Comparison of ENCODE assay signal across 8 mouse cellular contexts in genomic region chr7:98344361-98344760, GRCm38 (mm10). TPM values are rescaled to one million over a fixed set of nuclear protein-coding genes. Genes with fewer than 3 reads are reported as not detected.
DNase-seq lines count a peak whose midpoint lies in the region; ATAC-seq and TF ChIP-seq lines count a peak whose summit lies in the region.

No protein-coding gene starts in this region.

- WGBS in kidney, embryonic 14.5 days, result 3% methylated on average over 3 of the region's 3 CpGs
- 20% methylated on average over 3 of the region's 3 CpGs for WGBS in midbrain, embryonic 13.5 days

- peak; percentile 44 for TF ChIP-seq CTCF in embryonic fibroblast, embryonic 13.5 days (IDR thresholded peaks at IDR 0.05; ENCODE audit: borderline replicate concordance, insufficient read depth, low read length)

- H3K9ac ChIP-seq in kidney, embryonic 14.5 days (ENCODE audit: low read depth, low read length), result no peak overlapping the region
- H3K9ac ChIP-seq in midbrain, embryonic 13.5 days (replicated peaks), result no peak overlapping the region

- H3K36me3 ChIP-seq in kidney, embryonic 14.5 days (ENCODE audit: control insufficient read depth, insufficient read depth, low read length), result no peaks in the 10 kb centered on the region
- H3K36me3 ChIP-seq in midbrain, embryonic 13.5 days, result no peaks in the 10 kb centered on the region; the same call in 1 of the 2 replicates

- ATAC-seq in CD4-positive, CD25-positive, alpha-beta regulatory T cell, adult 4 months, result no peak
- ATAC-seq in kidney, embryonic 14.5 days (ENCODE audit: low FRiP score, low TSS enrichment), result no peak
- peak; percentile 68 for ATAC-seq in megakaryocyte progenitor cell, adult 5-6 weeks (replicated peaks; ENCODE audit: poor library complexity)
- ATAC-seq in midbrain, embryonic 13.5 days, result no peak

- no peak overlapping the region for H3K4me3 ChIP-seq in kidney, embryonic 14.5 days (ENCODE audit: low read length)
- H3K4me3 ChIP-seq in embryonic fibroblast, embryonic 13.5 days (ENCODE audit: insufficient read depth, low read length), result no peak overlapping the region
- H3K4me3 ChIP-seq in midbrain, embryonic 13.5 days (replicated peaks), result no peak overlapping the region

- H3K4me1 ChIP-seq in kidney, embryonic 14.5 days (ENCODE audit: control insufficient read depth, insufficient read depth, low read length), result no peaks in the 10 kb centered on the region
- no peaks in the 10 kb centered on the region for H3K4me1 ChIP-seq in embryonic fibroblast, embryonic 13.5 days (ENCODE audit: control insufficient read depth, insufficient read depth, low read length)
- peaks cover 4% of the 10 kb centered on the region for H3K4me1 ChIP-seq in midbrain, embryonic 13.5 days (replicated peaks)

- no peaks in the 10 kb centered on the region for H3K9me3 ChIP-seq in kidney, embryonic 14.5 days (ENCODE audit: control insufficient read depth, low read length)
- H3K9me3 ChIP-seq in midbrain, embryonic 13.5 days, result no peaks in the 10 kb centered on the region

- H3K4me2 ChIP-seq in kidney, embryonic 14.5 days (replicated peaks; ENCODE audit: low read depth, low read length), result no peak overlapping the region
- no peak overlapping the region for H3K4me2 ChIP-seq in midbrain, embryonic 13.5 days (replicated peaks)

- H3K27ac ChIP-seq in kidney, embryonic 14.5 days (ENCODE audit: low read depth, low read length), result no peak overlapping the region
- no peak overlapping the region for H3K27ac ChIP-seq in embryonic fibroblast, embryonic 13.5 days (ENCODE audit: insufficient read depth, low read length)
- H3K27ac ChIP-seq in midbrain, embryonic 13.5 days, result no peak overlapping the region

- DNase-seq in CD4-positive, CD25-positive, alpha-beta regulatory T cell, adult 2 months (ENCODE audit: low read depth, low spot score), result peak; percentile 64
- DNase-seq in kidney, adult 18-20 months, result peak; percentile 28
- DNase-seq in NIH3T3 (ENCODE audit: low read depth), result peak; percentile 64

- H3K27me3 ChIP-seq in kidney, embryonic 14.5 days (ENCODE audit: control insufficient read depth, insufficient read depth, low read length), result peaks cover 3% of the 10 kb centered on the region; the same call in 1 of the 2 replicates
- H3K27me3 ChIP-seq in midbrain, embryonic 13.5 days, result peaks cover 7% of the 10 kb centered on the region; the same call in 1 of the 2 replicates

- TF ChIP-seq POLR2A in embryonic fibroblast, embryonic 13.5 days (IDR thresholded peaks at IDR 0.05; ENCODE audit: low read depth, low read length), result no peak

RNA-seq across cellular contexts. Expression of gene Tsku, which starts 16.8 kb away (rescaled TPM):
- not detected for polyA plus RNA-seq in CD4-positive, CD25-positive, alpha-beta regulatory T cell, adult 4 months (2017; shearing (Covaris generic))
- 12.6 and 12.7 TPM in 2 replicates for polyA plus RNA-seq in kidney, embryonic 14.5 days (2014; fragmentation: Nextera tagmentation; extraction: Ambion mirVana)
- 63.1 and 77.5 TPM in 2 replicates for polyA plus RNA-seq in embryonic fibroblast, embryonic 13.5 days (2011; ENCODE audit: insufficient read length, low read depth, missing spikeins)
- 0.12 TPM in 1 of 2 replicates, not detected in the other for total RNA-seq in megakaryocyte progenitor cell, adult 5-6 weeks (2015)
- not detected in 2 replicates for total RNA-seq in megakaryocyte progenitor cell, adult 5-6 weeks (2017)
- polyA plus RNA-seq in midbrain, embryonic 13.5 days (2015; fragmentation: Nextera tagmentation; extraction: Ambion mirVana), result 6.7 and 7.2 TPM in 2 replicates

RNA-seq across cellular contexts. Expression of gene Acer3, which starts 23.4 kb away (rescaled TPM):
- 10 to 100 TPM in 1 of 2 experiments, 1 to 10 TPM in 1; 9.3 to 17.1 TPM for polyA plus RNA-seq in CD4-positive, CD25-positive, alpha-beta regulatory T cell, adult 4 months (2017; shearing (Covaris generic))
- polyA plus RNA-seq in kidney, embryonic 14.5 days (2014; fragmentation: Nextera tagmentation; extraction: Ambion mirVana), result 25.6 and 27.4 TPM in 2 replicates
- 26.2 and 40.3 TPM in 2 replicates for polyA plus RNA-seq in embryonic fibroblast, embryonic 13.5 days (2011; ENCODE audit: insufficient read length, low read depth, missing spikeins)
- total RNA-seq in megakaryocyte progenitor cell, adult 5-6 weeks (2015), result 59.0 and 59.9 TPM in 2 replicates
- total RNA-seq in megakaryocyte progenitor cell, adult 5-6 weeks (2017), result 36.8 and 43.4 TPM in 2 replicates
- polyA plus RNA-seq in midbrain, embryonic 13.5 days (2015; fragmentation: Nextera tagmentation; extraction: Ambion mirVana), result 13.6 and 14.9 TPM in 2 replicates
